Mouse (Mus musculus) spleen, adult 2 months (tissue): ENCODE results near the gene Cass4.

Experiments used
- CTCF ChIP-seq: fragments of 200-500 bp; IDR thresholded peaks from 2 replicates; pipeline ENCODE4 v1.5.1; 2011; ENCODE audit warnings: mild to moderate bottlenecking, inconsistent platforms; ENCODE audit not compliant: insufficient read depth, insufficient read length, insufficient replicate concordance; ENCODE audit errors: extremely low read depth
- POLR2A ChIP-seq: fragments of 200-500 bp; IDR thresholded peaks from 2 replicates; pipeline ENCODE4 v1.6.1; 2011; ENCODE audit warnings: low read depth, low read length, inconsistent platforms

DNA sequence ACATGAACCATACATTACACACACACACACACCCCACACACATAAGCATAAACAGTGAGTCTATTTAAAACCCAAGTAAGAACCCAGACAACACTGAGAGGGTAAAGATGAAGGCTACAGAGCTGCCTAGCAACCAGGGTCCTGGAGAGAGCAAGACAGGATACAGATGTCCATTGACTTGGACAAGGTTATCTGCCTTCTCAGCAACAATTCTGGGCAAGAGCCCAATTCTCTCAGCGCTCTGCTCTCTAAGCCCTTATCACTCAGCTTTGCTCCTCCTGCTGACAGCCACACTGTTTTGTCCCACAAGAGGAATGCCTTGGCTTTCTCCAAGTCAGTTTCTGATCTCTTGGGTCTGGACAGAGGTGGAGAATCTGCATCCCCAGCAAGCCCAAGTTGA lies 37.0 kb downstream of the Cass4 start:
- TF ChIP-seq CTCF (no peak), POLR2A (no peak)
